Mouse (Mus musculus) forebrain, embryonic 12.5 days (tissue): Measurements from ENCODE around the gene Psmb7. TPM values are rescaled to one million over a fixed set of nuclear protein-coding genes. Genes with fewer than 3 reads are reported as not detected.

ENCODE experiments used
- microRNA-seq: library from miRNA; unstranded; fragments of <30 nt; microRNA quantifications from one replicate; pipeline ENCODE4, GENCODE M21; 2017
- polyA plus RNA-seq: library from polyadenylated mRNA; unstranded; fragments of >200 nt; fragmentation: Nextera tagmentation; extraction: Ambion mirVana; gene quantifications from 2 replicates; pipeline ENCODE4 v1.2.1, GENCODE M21; 2016

Gene Psmb7
- polyA plus RNA-seq, 1 experiment from 2014 or later: 294 TPM

Small RNA genes within 50 kb of the gene (microRNA-seq; reads per million reads assigned to microRNA genes)
- gene Gm27634: not detected

Other genes with a start within 250 kb of the Psmb7 start
- gene Nek6, start 132.4 kb downstream of the Psmb7 start, polyA plus RNA-seq: 125 and 132 TPM in 2 replicates
- 1.1 TPM in 2 replicates for gene Nr5a1, start 70.5 kb upstream of the Psmb7 start, polyA plus RNA-seq